Mouse (Mus musculus) 3T3-L1 (cell line): ENCODE data around the gene Shoc2.
A peak's percentile ranks its signal among the peaks of the same experiment; 100 is the strongest.
"Not testable (repeated sequence)": the region's sequence is repeated elsewhere in the genome, so short reads cannot be mapped to it uniquely, and the experiment has no call there.

Experiments used
- DNase-seq: peaks from one replicate; pipeline ENCODE4 v3.0.0-alpha.2; 2015; ENCODE audit warnings: low read depth, low spot score

Gene Shoc2

GRCm38 (mm10) chr19:53943802-53944785 is at the start of gene Shoc2, which contains the start of gene Bbip1:
Gene Shoc2 (plus strand): TSS chr19:53944306.
Gene Bbip1 (minus strand): TSS chr19:53944627.
- DNase-seq, result peak; percentile 100

- peak; percentile 76 for DNase-seq
Observed at GRCm38 (mm10) chr19:53894538-53895121, 49.5 kb upstream of the Shoc2 start.

GRCm38 (mm10) chr19:53898046-53898445 is 46.1 kb upstream of the Shoc2 start:
- DNase-seq, result no peak

DNA sequence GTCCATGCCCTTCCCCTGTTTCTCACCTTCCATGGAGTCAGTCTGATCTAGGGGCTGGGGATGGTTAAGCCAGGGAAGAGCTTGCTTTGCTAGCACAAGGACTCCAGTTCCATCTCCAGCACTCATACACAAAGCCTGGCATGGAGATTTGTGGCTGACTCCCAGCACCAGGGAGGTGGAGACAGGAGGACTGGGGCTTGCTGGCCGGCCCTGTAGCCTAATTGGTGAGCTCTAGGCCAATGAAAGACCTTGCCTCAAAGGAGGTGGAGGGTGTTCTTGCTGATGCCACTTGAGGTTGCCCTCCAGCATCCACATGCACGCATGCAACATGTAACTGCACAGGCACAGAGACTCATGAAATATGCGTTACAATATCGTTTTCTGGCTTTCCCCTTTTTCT is 45.6 kb upstream of the Shoc2 start:
- no peak for DNase-seq

- no peak for DNase-seq
Observed at GRCm38 (mm10) chr19:53898970-53899900, 44.9 kb upstream of the Shoc2 start.

DNA sequence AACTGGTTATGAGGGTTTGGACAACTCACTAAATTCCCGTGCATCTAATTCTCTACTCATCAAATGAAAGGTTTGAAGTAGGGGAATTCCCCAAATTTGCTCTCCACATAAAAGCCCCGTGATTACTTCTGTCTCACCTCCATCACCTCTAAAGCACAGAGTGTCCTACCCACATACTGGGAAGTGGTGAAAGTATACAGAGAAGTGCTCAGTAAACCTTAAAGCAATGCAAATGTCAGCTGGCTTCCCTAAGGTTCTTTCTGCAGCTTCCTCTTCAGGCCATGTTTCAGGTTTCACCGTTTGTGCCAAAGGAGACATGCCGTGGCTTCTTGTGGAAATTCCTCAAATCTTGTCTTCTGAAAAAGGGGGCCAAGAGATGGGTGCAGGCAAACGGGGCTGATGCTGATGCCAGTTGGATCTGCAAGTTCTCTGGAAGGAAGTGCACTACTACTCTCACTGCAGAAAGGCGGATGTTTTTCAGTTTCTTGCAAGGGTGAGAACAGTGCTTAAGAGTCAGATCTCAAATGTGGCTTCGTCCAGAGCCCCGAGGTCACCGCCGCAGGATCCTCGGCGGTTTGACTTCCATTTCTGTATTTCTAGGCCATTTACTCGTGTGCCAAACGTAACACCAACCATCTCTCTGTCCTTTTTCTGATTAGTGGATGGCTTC is 44.0 kb upstream of the Shoc2 start:
- DNase-seq, result no peak

DNA sequence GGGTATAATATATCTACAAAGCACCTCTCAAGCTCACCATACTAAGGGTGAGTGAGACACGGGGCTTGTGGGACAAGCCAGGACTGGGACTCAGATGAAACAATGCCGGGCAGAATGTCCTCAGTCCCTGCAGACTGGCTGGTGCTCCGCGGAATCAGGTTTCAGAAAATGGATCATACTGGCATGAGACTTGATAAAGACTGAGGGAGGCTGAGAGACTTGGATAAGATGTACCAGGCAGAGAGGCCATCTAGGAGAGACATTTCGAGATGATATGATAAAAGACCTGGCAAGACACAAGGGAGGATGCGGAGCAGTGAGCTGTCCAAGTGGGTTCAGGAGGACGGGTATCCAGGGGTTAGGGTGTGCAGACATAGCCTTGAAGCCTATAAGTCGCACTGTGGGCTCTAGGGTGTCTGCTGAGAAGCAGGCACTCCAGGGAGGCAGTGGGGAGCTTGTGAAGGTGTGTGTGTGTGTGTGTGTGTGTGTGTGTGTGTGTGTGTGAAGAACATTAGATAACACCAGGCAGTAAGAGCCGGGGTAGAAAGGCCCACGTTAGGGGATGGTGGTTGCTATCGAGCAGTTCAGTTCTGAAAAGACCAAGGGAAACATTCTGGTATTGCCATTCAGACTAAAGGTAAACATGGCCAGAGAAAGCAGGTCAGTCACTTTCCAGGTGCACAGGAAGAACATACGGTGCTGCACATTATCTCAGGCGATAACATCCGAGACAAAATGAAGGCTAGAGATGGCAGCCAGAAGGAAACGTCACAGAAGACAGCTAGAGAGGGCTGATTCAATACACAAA is 42.0 kb upstream of the Shoc2 start:
- DNase-seq, result no peak

DNA sequence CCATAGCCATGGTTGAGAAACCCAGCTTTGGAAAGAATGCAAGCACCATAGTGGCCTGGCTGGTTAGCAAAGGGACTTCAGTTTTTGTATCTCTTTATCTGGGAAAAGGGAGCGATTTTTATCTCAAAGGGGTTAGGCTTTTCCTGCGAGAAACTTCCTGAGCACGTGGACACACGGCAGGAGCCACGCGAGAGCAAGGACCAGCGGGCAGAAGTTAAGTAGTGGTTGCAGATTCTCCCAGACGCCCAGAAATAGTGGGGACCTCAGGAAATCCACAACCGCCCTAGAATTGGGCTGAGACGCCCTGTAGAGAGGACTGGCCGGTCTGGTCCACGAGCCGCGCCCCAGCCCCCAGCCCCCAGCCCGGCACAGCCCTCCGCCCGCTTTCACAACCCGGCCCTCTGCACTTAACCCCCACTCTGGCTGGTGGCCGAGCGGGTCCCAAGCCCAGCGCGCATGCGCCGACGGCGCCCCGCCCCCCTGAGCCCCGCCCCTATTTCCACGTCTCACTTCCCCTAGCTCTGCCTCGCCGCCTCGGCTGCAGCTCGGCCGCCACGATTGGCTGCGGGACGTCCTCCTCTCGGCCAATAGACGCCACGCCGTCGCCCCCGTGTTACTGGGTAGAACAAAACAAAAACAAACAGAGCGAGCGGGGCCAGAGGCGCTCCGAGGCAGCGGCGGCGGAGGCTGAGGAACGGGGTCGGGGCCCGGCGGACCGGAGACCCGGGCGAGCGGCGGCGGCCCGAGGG is 41.2 kb upstream of the Shoc2 start:
- DNase-seq, result peak; percentile 98

- DNase-seq, result peak; percentile 83
Observed at GRCm38 (mm10) chr19:53903507-53904321, 40.4 kb upstream of the Shoc2 start.

DNA sequence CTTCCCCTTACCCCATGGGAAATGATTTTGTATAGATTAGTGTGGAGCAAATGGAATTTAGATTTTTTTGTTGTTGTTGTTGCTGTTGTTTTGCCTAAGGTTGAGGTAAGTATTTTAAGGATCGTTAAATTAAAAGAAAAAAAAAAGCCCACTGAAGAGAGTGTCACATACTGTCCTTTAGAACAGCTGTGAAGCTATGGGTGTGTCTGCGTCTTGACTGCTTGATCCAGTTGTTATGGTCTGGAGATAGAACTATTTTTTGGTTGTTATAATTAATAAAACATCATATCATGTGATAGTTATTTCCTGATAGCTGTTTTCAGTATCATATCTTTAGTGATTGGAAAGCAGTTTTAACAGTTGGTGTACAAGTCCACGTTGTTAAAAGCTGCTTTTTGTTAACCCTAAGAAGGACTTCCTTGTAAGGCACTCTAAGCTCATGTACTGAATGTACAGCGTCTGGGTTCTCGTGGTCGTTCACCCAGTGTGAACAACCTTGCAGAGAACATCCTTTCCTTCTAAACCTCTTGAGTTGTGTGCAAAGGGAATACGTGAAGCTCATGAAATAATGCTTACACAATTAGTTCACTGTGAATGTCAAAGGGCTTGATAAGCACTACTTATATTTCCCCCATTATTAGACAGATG is 39.1 kb upstream of the Shoc2 start:
- DNase-seq, result no peak

DNA sequence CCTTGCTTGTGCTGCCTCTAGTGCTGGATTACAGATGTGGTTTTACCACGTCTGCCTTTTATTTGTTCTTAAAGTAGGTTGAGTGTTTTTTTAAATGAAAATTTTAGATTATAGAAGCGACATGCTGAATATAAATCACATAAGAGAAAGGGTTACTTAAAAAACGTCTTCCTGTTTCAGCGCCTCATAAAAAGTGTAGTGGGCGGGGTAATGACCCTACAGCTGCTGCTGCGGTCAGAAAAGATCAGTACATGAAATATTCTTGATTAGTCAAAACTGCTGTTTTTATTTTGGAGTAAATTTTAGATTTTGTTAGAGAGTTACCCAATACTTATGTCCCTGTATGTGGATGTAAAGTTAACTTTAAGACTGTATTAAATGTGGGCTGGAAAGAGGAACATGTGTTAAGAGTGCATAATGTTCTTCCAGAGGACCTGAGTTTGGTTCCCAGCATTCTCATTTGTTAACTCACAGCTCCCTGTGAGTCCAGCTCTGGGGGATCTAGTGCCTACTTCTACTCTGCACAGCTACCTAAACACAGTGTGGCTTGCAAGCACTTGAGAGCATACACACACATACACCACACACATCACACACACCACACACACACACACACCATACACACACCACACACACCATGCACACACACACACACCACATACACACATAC is 37.9 kb upstream of the Shoc2 start:
- no peak for DNase-seq

DNA sequence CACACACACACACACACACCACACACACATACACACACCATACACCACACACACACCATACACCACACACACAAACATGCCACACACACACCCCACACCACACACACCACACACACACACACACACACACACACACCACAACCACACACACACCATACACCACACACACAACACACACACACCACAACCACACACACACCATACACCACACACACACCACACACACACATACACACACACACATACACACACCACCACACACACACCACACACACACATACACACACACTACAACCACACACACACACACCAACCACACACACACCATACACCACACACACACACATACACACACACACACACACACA is 37.4 kb upstream of the Shoc2 start:
- not testable (repeated sequence) for DNase-seq

- DNase-seq, result no peak
Observed at GRCm38 (mm10) chr19:53914950-53915349, 29.2 kb upstream of the Shoc2 start.

DNA sequence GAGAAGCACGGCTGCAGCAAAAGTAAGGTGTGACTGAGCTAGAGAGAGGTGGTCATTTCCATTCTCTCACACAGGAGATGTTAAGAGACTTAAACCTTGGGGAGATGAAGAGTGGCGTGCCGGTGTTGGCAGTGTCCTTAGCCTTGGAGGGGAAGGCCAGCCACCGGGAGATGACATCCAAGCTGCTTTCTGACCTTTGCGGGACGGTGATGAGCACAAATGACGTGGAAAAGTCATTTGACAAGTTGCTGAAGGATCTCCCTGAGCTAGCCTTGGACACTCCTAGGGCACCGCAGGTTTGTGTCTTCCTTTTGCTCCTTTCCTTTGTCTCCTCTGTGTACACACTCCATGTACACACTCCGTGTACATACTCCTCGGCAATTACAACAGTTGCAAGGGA is 24.6 kb upstream of the Shoc2 start:
- no peak for DNase-seq

DNA sequence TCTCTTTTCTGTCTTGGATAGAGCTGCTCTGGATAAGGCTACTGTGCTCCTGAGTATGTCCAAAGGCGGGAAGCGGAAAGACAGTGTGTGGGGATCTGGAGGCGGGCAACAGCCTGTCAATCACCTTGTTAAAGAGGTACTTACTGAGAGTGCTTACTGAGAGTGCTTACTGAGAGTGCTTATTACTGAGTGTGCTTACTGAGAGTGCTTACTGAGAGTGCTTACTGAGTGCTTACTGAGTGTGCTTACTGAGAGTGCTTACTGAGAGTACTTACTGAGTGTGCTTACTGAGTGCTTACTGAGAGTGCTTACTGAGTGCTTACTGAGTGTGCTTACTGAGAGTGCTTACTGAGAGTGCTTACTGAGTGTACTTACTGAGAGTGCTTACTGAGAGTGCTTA is 22.1 kb upstream of the Shoc2 start:
- not testable (repeated sequence) for DNase-seq

- peak; percentile 80 for DNase-seq
Observed at GRCm38 (mm10) chr19:53925338-53925751, 18.8 kb upstream of the Shoc2 start.

DNA sequence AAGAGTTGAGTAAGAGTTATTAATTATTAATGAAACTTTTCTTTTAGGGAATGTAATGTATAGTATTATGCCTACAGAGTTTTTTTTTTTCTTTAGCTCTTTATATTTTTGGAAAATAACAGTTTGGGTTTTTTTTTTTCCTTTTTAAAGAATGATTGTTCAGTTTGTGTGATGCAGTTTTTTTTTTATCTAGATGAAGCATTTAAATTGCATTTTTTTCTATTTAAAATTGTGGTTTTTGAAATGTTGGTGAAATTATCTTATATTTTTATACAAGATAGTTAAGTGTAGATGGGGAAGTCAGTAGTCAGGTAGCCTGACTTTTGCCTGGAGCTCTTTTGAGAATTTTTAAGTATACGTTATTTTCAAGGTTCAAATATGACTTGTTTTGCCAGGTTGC is 17.4 kb upstream of the Shoc2 start:
- DNase-seq, result no peak

- DNase-seq, result no peak
Observed at GRCm38 (mm10) chr19:53929218-53929617, 14.9 kb upstream of the Shoc2 start.
